Mouse (Mus musculus) myocyte (in vitro differentiated cells): ENCODE measurements around the gene Ubr7.

Experiments
- E2F4 ChIP-seq: IDR thresholded peaks from one replicate; pipeline ENCODE4 v1.6.1; 2011; ENCODE audit warnings: mild to moderate bottlenecking, control low read depth, moderate library complexity; ENCODE audit not compliant: insufficient read depth
- MAX ChIP-seq: IDR thresholded peaks from one replicate; pipeline ENCODE4 v1.6.1; 2011; ENCODE audit warnings: low read depth, mild to moderate bottlenecking, control low read depth
- MYOD1 ChIP-seq, 3 experiments: IDR thresholded peaks; one replicate each; pipeline ENCODE4 v1.6.1; 2011; ENCODE audit warnings: control low read depth in 2 of 3, low read depth in 2 of 3, mild to moderate bottlenecking in 2 of 3, moderate library complexity in 1 of 3; ENCODE audit not compliant: insufficient read length in 2 of 3, control insufficient read depth in 1 of 3
- MYOG ChIP-seq, 3 experiments: IDR thresholded peaks; one replicate each; pipeline ENCODE4 v1.6.1; 2011; ENCODE audit warnings: control low read depth in 2 of 3, low read depth in 2 of 3, mild to moderate bottlenecking in 2 of 3; ENCODE audit not compliant: insufficient read length in 2 of 3, control insufficient read depth in 1 of 3, insufficient read depth in 1 of 3
- POLR2A ChIP-seq: IDR thresholded peaks from one replicate; pipeline ENCODE4 v1.6.1; 2011; ENCODE audit warnings: low read depth, mild to moderate bottlenecking, control low read depth, moderate library complexity; ENCODE audit not compliant: insufficient read length
- POLR2AphosphoS2 ChIP-seq: IDR thresholded peaks from one replicate; pipeline ENCODE4 v1.6.1; 2011; ENCODE audit warnings: low read depth, control low read depth; ENCODE audit not compliant: insufficient read length
- TCF12 ChIP-seq: IDR thresholded peaks from one replicate; pipeline ENCODE4 v1.6.1; 2011; ENCODE audit warnings: mild to moderate bottlenecking, control low read depth; ENCODE audit not compliant: poor library complexity, insufficient read depth, severe bottlenecking

DNA sequence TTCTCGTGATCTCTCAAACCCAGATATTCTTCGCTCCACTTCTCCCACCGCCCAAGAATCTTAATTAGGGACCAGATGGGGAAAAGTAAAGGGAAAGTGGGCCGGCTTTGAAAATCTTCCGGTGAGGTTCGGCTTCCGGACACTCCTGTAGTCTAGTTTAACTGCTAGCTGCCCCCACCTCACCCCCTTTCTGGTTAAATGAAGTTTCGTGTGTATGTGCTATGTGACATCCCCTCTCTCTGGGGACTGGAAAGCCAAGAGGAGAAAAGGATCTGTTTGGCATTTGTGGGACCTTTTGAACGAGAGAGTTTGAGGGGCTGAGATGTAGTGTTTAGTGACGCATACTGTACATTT lies 613 bp downstream of the Ubr7 start, which contains the start of gene Gm20604:
- TF ChIP-seq POLR2A (no peak), TCF12 (no peak), POLR2AphosphoS2 (no peak), MAX (no peak), E2F4 (no peak), MYOD1 (IDR thresholded peaks at IDR 0.05; ENCODE audit: control insufficient read depth in 1 of 3, insufficient read length in 2 of 3, low read depth in 2 of 3) (no peak), MYOG (IDR thresholded peaks at IDR 0.05; ENCODE audit: control insufficient read depth in 1 of 3, insufficient read depth in 1 of 3, insufficient read length in 2 of 3, low read depth in 2 of 3) (no peak)
